Mouse (Mus musculus): ENCODE measurements around the gene Smcr8.
A peak's percentile ranks its signal among the peaks of the same experiment; 100 is the strongest.
"Not testable (repeated sequence)": the region's sequence is repeated elsewhere in the genome, so short reads cannot be mapped to it uniquely, and the experiment has no call there.

Gene Smcr8

GRCm38 (mm10) chr11:60784179-60784922, 7.0 kb downstream of the Smcr8 start:
- DNase-seq (ENCODE audit: low read depth, low spot score): no peak

GRCm38 (mm10) chr11:60787595-60787994, 10.3 kb downstream of the Smcr8 start:
- DNase-seq (ENCODE audit: low read depth, low spot score): no peak

- DNase-seq (ENCODE audit: low read depth, low spot score): no peak
Measured at GRCm38 (mm10) chr11:60790472-60790871, 13.1 kb downstream of the Smcr8 start.

GRCm38 (mm10) chr11:60796342-60796741, 19.0 kb downstream of the Smcr8 start:
- no peak for DNase-seq (ENCODE audit: low read depth, low spot score)

- DNase-seq (ENCODE audit: low read depth, low spot score): no peak
Measured at GRCm38 (mm10) chr11:60799977-60800376, 22.7 kb downstream of the Smcr8 start.

- DNase-seq (ENCODE audit: low read depth, low spot score): no peak
Measured at GRCm38 (mm10) chr11:60800892-60801291, 23.6 kb downstream of the Smcr8 start.

- DNase-seq (ENCODE audit: low read depth, low spot score): no peak
Measured at GRCm38 (mm10) chr11:60808286-60809070, 31.2 kb downstream of the Smcr8 start.

- no peak for DNase-seq (ENCODE audit: low read depth, low spot score)
Measured at GRCm38 (mm10) chr11:60809546-60809945, 32.2 kb downstream of the Smcr8 start.

- DNase-seq (ENCODE audit: low read depth, low spot score): no peak
Measured at GRCm38 (mm10) chr11:60810046-60810965, 33.0 kb downstream of the Smcr8 start.

GRCm38 (mm10) chr11:60811054-60811460, 33.7 kb downstream of the Smcr8 start:
- peak; percentile 53 for DNase-seq (ENCODE audit: low read depth, low spot score)

GRCm38 (mm10) chr11:60811618-60812017, 34.3 kb downstream of the Smcr8 start, which contains the start of gene Shmt1:
TSS of gene Shmt1 (minus strand) at chr11:60811718.
- DNase-seq (ENCODE audit: low read depth, low spot score): not testable (repeated sequence)

- DNase-seq (ENCODE audit: low read depth, low spot score): no peak
Measured at GRCm38 (mm10) chr11:60816398-60816797, 39.1 kb downstream of the Smcr8 start.

- no peak for DNase-seq (ENCODE audit: low read depth, low spot score)
Measured at GRCm38 (mm10) chr11:60823771-60824170, 46.4 kb downstream of the Smcr8 start.

- no peak for DNase-seq (ENCODE audit: low read depth, low spot score)
Measured at GRCm38 (mm10) chr11:60825191-60825590, 47.9 kb downstream of the Smcr8 start.

GRCm38 (mm10) chr11:60826700-60827099, 49.4 kb downstream of the Smcr8 start:
- DNase-seq (ENCODE audit: low read depth, low spot score): no peak

GRCm38 (mm10) chr11:60827241-60827945, 50.1 kb downstream of the Smcr8 start:
- no peak for DNase-seq (ENCODE audit: low read depth, low spot score)

GRCm38 (mm10) chr11:60828903-60829302, 51.6 kb downstream of the Smcr8 start:
- DNase-seq (ENCODE audit: low read depth, low spot score): no peak

GRCm38 (mm10) chr11:60830433-60831052, 53.2 kb downstream of the Smcr8 start, which contains the start of gene Dhrs7b:
TSS of gene Dhrs7b (plus strand) at chr11:60830631.
- peak; percentile 87 for DNase-seq (ENCODE audit: low read depth, low spot score)

- no peak for DNase-seq (ENCODE audit: low read depth, low spot score)
Measured at GRCm38 (mm10) chr11:60836897-60837296, 59.6 kb downstream of the Smcr8 start.
